In the genomic region with DNA sequence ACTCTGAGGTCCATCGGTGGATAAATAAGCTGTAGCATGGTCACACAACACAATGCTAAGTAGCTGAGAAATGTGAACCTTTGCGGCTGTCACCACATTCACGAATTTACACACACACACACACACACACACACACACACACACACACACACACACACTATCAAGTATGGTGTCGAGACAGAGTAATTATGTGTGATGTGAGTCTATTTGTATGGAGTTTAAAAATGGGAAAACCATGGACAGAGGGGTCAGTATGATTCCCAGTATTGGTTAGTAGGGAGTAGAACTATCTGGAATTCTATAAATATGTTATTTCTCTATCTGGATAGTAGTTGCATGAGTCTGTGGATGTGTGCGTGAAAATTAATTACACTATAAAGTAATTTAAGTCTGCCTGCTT, we compare ENCODE assay signal across 16 mouse cellular contexts. TPM values are rescaled to one million over a fixed set of nuclear protein-coding genes. Genes with fewer than 3 reads are reported as not detected.
"Had no signal": no experiment of that assay in that cellular context is flagged by ENCODE, and none has a peak within 500 bp of the region (broad histone marks: within the 10 kb centered on the region; RNA-seq: fewer than 3 reads in every experiment).

No protein-coding gene starts in this region.

- H3K9ac ChIP-seq: embryonic facial prominence, embryonic 12.5 days; embryonic facial prominence, embryonic 13.5 days; embryonic facial prominence, embryonic 15.5 days; forebrain, embryonic 12.5 days; forebrain, embryonic 13.5 days had no signal

- H3K27ac ChIP-seq: embryonic facial prominence, embryonic 10.5 days; embryonic facial prominence, embryonic 12.5 days; embryonic facial prominence, embryonic 13.5 days; embryonic facial prominence, embryonic 15.5 days; forebrain, embryonic 10.5 days; forebrain, embryonic 12.5 days; forebrain, embryonic 13.5 days; forebrain, embryonic 15.5 days had no signal

- H3K4me2 ChIP-seq: embryonic facial prominence, embryonic 12.5 days; embryonic facial prominence, embryonic 15.5 days had no signal

- H3K27me3 ChIP-seq: embryonic facial prominence, embryonic 12.5 days; embryonic facial prominence, embryonic 13.5 days; embryonic facial prominence, embryonic 15.5 days; forebrain, embryonic 12.5 days; forebrain, embryonic 13.5 days; forebrain, embryonic 15.5 days had no signal

- H3K9me3 ChIP-seq: embryonic facial prominence, embryonic 10.5 days; embryonic facial prominence, embryonic 12.5 days; embryonic facial prominence, embryonic 13.5 days; embryonic facial prominence, embryonic 15.5 days; forebrain, embryonic 10.5 days; forebrain, embryonic 12.5 days; forebrain, embryonic 13.5 days; forebrain, embryonic 15.5 days had no signal

- H3K4me3 ChIP-seq: embryonic facial prominence, embryonic 10.5 days; embryonic facial prominence, embryonic 12.5 days; embryonic facial prominence, embryonic 13.5 days; embryonic facial prominence, embryonic 15.5 days; erythroblast, embryonic 14.5 days; forebrain, embryonic 10.5 days; forebrain, embryonic 12.5 days had no signal

- DNase-seq: cerebellum, adult 2 months; cerebellum, adult 8-10 months; cerebellum, adult 9-10 months; cerebellum, adult 9-11 months; cerebellum, postnatal 36 days; gastrocnemius, postnatal 25 days; gastrocnemius, postnatal 36 days had no signal

- H3K36me3 ChIP-seq: embryonic facial prominence, embryonic 10.5 days; embryonic facial prominence, embryonic 12.5 days; embryonic facial prominence, embryonic 13.5 days; embryonic facial prominence, embryonic 15.5 days; forebrain, embryonic 10.5 days; forebrain, embryonic 12.5 days; forebrain, embryonic 15.5 days had no signal

- H3K4me1 ChIP-seq: embryonic facial prominence, embryonic 13.5 days; embryonic facial prominence, embryonic 15.5 days had no signal

RNA-seq across cellular contexts. Expression of a gene that starts 54.3 kb away (rescaled TPM):
- polyA plus RNA-seq: erythroblast, embryonic 14.5 days had no signal
